Mouse (Mus musculus) olfactory bulb, adult 2 months (tissue): ENCODE measurements around the gene Kif13a.

Source experiments
- CTCF ChIP-seq: fragments of 200-500 bp; IDR thresholded peaks from 2 replicates; pipeline ENCODE4 v1.5.1; 2012; ENCODE audit warnings: low read depth, mild to moderate bottlenecking, low read length, moderate library complexity; ENCODE audit not compliant: insufficient read depth
- POLR2A ChIP-seq: fragments of 200-500 bp; IDR thresholded peaks from 2 replicates; pipeline ENCODE4 v1.6.1; 2012; ENCODE audit warnings: mild to moderate bottlenecking, low read depth, low read length, moderate library complexity; ENCODE audit not compliant: insufficient read depth

- TF ChIP-seq POLR2A (no peak), CTCF (no peak)
Measured at GRCm38 (mm10) chr13:46967308-46967707, 37.6 kb upstream of the Kif13a start.
